Mouse (Mus musculus) right cerebral cortex, postnatal 25 days (tissue): ENCODE results near the gene Olfr294.

Experiments used
- DNase-seq: peaks from one replicate; pipeline ENCODE4 v3.0.0; 2022

Gene Olfr294

GRCm38 (mm10) chr7:86616543-86616942, at the start of gene Olfr294:
Gene Olfr294 (minus strand): TSS chr7:86616643.
- DNase-seq: no peak

DNA sequence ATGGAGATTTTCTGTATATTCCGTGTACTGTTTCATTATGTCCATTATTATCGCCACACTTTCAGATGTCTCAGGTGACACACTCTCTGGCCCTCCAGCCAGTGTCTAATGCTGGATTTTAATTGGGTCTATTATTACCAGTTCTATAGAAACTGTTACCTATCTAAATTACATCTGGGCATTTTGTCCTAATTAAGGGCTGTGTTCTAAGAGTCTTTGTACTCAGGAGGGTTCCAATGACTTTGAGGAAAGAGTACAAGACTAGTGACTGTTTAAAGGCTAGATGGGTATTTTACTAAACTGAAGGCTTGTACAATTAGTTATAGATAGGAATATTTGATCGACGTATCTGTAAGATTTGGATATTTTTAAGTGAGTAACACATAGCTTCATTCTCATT, 32.3 kb upstream of the Olfr294 start, which contains the start of gene Olfr293:
Gene Olfr293, plus strand, starts transcription at position 301 of the 400 bp plus-strand sequence.
- no peak for DNase-seq

DNA sequence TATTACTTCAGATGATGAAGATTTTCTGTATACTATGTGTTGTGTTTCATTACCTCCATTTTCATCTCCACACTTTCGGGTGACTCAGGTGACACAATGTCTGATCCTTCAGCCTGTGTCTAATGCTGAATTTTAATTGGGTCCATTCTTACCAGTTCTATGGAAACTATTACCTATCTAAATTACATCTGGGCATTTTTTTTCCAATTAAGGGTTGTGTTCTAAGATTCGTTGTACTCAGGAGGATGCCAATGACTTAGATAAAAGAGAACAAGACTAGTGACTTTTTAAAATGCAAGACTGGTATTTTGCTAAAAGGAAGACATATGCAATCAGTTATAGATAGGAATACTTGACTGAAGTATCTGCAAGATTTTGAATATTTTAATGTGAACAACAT, 32.9 kb downstream of the Olfr294 start, which contains the start of gene Olfr295:
Gene Olfr295, plus strand, starts transcription at position 301 of the 400 bp plus-strand sequence.
- DNase-seq: no peak
